Mouse (Mus musculus): Measurements from ENCODE around the gene Gm21885. TPM values are rescaled to one million over a fixed set of nuclear protein-coding genes. Genes with fewer than 3 reads are reported as not detected.

The Gm21885 gene
- total RNA-seq, 2 experiments from 2014 or later: not detected

GRCm38 (mm10) chr11:94317014-94317413, 35.3 kb downstream of the Gm21885 start:
- no peak for ATAC-seq (replicated peaks; ENCODE audit: poor library complexity)

- no peak for ATAC-seq (replicated peaks; ENCODE audit: poor library complexity)
Measured at GRCm38 (mm10) chr11:94317515-94317914, 35.8 kb downstream of the Gm21885 start.

- ATAC-seq (replicated peaks; ENCODE audit: poor library complexity): no peak
Measured at GRCm38 (mm10) chr11:94318056-94318455, 36.4 kb downstream of the Gm21885 start.

- ATAC-seq (replicated peaks; ENCODE audit: poor library complexity): peak; percentile 59
Measured at GRCm38 (mm10) chr11:94320969-94321930, 39.6 kb downstream of the Gm21885 start.

DNA sequence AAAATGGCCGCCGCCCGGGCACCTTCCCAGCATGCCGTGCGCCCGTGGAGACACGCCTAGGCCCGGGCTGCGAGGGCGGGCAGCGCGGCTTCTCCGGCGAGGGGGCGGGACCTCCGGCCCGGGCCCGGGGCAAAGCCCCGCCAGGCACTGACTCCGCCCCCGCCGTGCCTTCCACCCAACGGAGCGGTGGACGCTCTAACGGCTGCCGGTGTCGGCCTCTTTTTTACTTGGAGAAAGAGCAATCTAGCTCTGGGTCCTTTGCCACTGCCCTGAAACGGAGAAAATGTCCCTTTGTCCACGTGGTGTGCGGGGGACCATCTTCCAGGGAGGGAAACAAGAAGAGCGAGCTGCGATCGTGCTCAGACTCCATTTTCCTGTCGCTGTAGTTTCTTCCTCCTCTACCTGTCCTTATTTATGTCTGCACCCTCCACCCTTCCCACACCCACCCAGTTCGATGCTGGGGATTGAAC, 40.3 kb downstream of the Gm21885 start, which contains the start of gene Luc7l3:
Gene Luc7l3, minus strand, starts transcription at position 58 of the 470 bp plus-strand sequence.
- peak; percentile 91 for ATAC-seq (replicated peaks; ENCODE audit: poor library complexity)

- no peak for ATAC-seq (replicated peaks; ENCODE audit: poor library complexity)
Measured at GRCm38 (mm10) chr11:94322636-94323035, 41.0 kb downstream of the Gm21885 start.

DNA sequence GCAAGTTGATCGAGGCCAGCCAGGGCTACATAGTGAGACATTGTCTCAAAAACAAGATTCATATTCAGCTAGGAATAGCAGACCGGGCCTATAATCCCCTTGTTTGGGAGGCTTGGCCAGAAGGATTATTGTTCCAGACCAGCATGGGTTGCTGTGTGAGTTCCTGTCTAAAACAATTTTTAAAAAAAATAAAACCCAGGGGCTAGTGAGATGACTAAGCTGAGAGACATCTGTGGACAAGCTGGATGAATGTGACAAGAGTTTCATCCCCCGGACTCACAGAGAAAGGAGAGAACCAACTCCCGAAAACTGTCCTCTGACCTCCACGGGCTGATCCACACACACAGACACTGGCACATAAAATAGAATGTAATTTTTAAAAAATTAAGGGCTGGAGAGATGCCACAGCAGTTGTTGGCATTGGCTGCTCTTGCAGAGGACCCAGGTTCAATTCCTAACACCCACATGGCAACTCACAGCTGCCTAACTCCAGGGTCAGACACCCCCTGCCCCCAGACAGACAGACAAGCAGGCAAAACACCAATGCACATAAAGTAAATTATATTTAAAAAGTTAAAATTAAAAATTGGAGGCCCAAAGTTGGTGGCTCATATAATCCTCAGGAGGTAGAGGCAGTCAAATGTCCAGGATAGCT, 41.7 kb downstream of the Gm21885 start:
- ATAC-seq (replicated peaks; ENCODE audit: poor library complexity): no peak

DNA sequence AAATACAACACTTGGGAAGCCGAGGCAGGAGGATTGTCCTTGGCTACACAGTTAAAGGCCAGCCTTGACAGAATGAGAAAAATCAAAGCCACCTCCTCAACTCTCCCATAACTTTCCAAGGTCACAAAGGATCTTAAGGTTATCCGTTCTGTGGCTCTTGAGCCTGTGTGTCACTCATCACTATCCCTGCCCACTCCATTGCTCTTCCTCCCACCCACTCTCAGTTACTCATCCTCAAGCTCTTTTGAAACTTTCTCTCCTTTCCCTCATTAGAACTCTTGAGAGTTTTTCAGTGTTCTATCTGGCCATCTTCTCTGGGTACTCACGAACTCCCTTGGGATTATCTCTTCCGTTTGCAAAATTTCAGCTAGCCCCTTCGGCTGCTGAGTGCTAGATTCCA, 42.9 kb downstream of the Gm21885 start:
- ATAC-seq (replicated peaks; ENCODE audit: poor library complexity): no peak

- no peak for ATAC-seq (replicated peaks; ENCODE audit: poor library complexity)
Measured at GRCm38 (mm10) chr11:94326961-94327411, 45.3 kb downstream of the Gm21885 start.

DNA sequence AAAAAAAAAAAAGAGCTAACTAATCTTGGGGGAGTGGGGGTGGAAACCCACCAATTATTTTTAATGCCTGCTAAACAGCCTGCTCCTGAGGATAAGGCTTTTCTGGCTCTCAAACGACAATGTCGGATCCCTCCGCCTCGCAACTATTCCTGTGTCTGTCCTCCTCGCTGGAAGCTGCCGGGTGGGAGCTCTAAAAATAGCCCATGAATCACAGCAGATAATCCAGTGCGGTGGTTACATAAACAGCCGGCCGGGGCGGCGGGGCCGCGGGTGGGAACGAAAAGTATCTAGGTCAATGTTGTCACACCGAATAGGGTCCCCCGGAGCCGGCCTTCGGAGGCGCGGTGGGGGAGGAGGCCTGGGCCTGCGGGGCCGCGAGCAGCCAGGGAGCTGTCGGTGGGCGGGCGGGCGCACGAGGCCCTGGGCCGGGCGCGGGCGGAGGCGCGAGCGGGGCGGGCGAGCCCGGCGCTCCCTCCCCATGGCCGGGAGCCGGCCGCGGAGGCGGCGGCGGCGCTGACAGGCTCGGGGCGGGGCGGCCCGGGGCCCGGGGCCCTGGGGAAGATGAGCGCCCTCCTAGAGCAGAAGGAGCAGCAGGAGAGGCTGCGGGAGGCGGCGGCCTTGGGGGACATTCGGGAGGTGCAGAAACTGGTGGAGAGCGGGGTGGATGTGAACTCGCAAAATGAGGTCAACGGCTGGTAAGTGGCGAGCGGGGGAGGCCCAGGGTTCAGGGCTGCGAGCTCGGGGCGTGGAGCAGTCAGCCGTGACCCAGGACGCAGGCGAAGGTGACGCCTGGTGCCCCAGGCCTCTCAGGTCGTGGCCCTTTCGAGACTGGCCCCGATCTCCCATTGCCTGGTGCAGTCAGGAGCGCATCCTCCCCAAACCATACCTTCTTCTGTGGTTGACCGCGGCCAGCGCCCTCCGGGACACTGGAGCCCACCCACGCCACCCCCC, 46.3 kb downstream of the Gm21885 start, which contains the start of gene Ankrd40:
Gene Ankrd40, plus strand, starts transcription at position 309 of the 951 bp plus-strand sequence.
- peak; percentile 94 for ATAC-seq (replicated peaks; ENCODE audit: poor library complexity)

DNA sequence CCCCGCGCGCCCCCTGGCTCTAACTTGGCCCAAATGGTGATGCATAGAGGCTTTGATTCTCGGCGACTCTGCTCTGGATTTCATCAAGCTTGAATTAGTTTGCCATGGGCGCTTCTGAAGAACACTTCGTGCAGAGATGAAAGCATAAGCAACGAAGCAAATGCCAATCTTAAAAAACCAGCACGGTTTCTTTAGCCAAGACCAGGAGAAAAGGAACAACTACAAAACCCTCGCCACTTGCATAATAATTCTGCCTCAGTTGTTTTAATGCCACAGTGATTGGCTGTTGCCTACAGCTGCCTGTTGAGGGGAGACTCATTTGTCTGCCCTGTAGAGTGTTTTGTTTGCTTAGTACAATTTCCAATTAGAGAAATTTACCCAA, 47.0 kb downstream of the Gm21885 start:
- ATAC-seq (replicated peaks; ENCODE audit: poor library complexity): no peak

GRCm38 (mm10) chr11:94329270-94329891, 47.7 kb downstream of the Gm21885 start:
- peak; percentile 65 for ATAC-seq (replicated peaks; ENCODE audit: poor library complexity)

DNA sequence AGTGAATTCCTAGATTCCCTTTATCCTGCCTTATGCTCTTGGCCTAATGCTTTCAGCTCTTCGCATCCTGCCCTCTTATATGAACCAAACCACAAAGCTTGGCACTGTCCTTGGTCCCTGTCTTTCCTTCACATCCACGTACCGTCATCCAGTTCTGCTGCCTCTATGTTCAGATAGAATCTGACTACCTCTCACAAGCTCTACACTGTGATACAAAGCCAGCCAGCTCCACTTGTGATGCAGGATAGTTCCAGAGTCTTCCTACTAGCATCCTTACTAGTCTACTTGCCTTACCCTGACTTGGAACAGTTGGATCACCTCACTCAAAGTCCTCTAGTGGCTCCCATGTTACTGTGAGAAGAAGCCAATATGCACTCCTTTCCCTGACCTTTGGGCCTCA, 48.5 kb downstream of the Gm21885 start:
- ATAC-seq (replicated peaks; ENCODE audit: poor library complexity): no peak

DNA sequence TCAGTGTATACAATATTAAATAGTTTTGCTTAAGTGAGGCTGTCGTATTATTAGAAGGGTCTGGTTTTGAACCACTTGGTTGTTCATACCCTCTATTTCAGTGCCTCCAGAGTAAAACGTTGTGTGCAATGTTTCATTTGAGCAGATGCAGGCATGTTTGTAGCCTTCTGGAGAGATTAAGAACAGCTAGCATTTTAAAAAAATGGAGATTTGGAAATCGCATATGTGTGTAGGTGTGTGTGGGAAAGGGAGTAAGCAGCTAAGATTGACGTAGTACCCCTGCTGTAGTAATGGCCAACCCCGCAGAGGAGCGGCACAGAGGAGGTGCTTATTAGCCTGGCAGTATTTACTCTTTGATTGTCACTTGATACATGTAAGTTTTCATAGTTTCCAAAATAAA, 51.1 kb downstream of the Gm21885 start:
- ATAC-seq (replicated peaks; ENCODE audit: poor library complexity): no peak

DNA sequence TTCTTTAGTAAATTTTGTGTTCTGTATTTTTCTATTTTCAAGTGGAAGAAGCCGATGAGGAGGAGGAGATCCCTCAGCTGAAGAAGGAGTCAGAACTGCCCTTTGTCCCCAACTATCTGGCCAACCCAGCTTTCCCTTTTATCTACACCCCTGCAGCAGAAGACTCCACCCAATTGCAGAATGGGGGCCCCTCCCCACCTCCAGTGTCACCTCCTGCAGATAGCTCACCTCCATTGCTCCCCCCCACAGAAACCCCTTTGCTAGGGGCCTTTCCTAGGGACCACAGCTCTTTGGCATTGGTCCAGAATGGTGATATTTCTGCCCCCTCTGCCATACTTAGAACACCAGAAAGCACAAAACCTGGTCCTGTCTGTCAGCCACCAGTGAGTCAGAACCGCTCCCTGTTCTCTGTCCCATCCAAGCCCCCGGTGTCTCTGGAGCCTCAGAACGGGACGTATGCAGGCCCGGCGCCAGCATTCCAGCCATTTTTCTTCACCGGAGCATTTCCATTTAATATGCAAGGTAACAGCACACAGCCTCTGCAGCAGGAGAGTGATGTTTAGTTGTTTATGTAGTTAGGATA, 52.8 kb downstream of the Gm21885 start:
- ATAC-seq (replicated peaks; ENCODE audit: poor library complexity): peak; percentile 92

Other genes with a start within 250 kb of the Gm21885 start
- gene Tob1, start 70.4 kb upstream of the Gm21885 start, total RNA-seq (2015): 8.3 and 9.4 TPM in 2 replicates
- 3.5 and 5.2 TPM in 2 replicates for gene Tob1, start 70.4 kb upstream of the Gm21885 start, total RNA-seq (2017)
- 0.52 TPM in 1 of 2 replicates, not detected in the other for gene Wfikkn2, start 35.9 kb upstream of the Gm21885 start, total RNA-seq (2015)
- gene Wfikkn2, start 35.9 kb upstream of the Gm21885 start, total RNA-seq (2017): 0.21 and 0.27 TPM in 2 replicates
- 160 and 188 TPM in 2 replicates for gene Luc7l3, start 40.1 kb downstream of the Gm21885 start, total RNA-seq (2015)
- 289 and 470 TPM in 2 replicates for gene Luc7l3, start 40.1 kb downstream of the Gm21885 start, total RNA-seq (2017)
- gene Ankrd40, start 46.1 kb downstream of the Gm21885 start, total RNA-seq (2015): 18.8 and 21.7 TPM in 2 replicates
- 59.6 and 77.8 TPM in 2 replicates for gene Ankrd40, start 46.1 kb downstream of the Gm21885 start, total RNA-seq (2017)
- 0.07 and 0.56 TPM in 2 replicates for gene Abcc3, start 111.1 kb downstream of the Gm21885 start, total RNA-seq (2015)
- 0.17 TPM in 1 of 2 replicates, not detected in the other for gene Abcc3, start 111.1 kb downstream of the Gm21885 start, total RNA-seq (2017)
- gene Cacna1g, start 192.3 kb downstream of the Gm21885 start, total RNA-seq (2015): not detected in 2 replicates
- not detected in 2 replicates for gene Cacna1g, start 192.3 kb downstream of the Gm21885 start, total RNA-seq (2017)
- not detected in 2 replicates for gene Spata20, start 204.3 kb downstream of the Gm21885 start, total RNA-seq (2015)
- gene Spata20, start 204.3 kb downstream of the Gm21885 start, total RNA-seq (2017): not detected in 2 replicates
- gene Epn3, start 218.1 kb downstream of the Gm21885 start, total RNA-seq (2015): not detected in 2 replicates
- gene Epn3, start 218.1 kb downstream of the Gm21885 start, total RNA-seq (2017): 0.03 TPM in 1 of 2 replicates, not detected in the other
- gene Mycbpap, start 239.9 kb downstream of the Gm21885 start, total RNA-seq (2015): not detected in 2 replicates
- gene Mycbpap, start 239.9 kb downstream of the Gm21885 start, total RNA-seq (2017): 0.20 and 2.5 TPM in 2 replicates

Measured in megakaryocyte progenitor cell, adult 5-6 weeks (primary cell).